Mouse (Mus musculus) liver, embryonic 13.5 days (tissue): ENCODE measurements at regions not wholly inside any gene's neighbourhood (a gene's known extent, or its start where the extent isn't known, plus 50 kb on each side); places are given as distances from the start of the nearest gene placed in this dataset.

Source experiments
- ATAC-seq: fragments of 200-750 bp; cut with Nextera tagmentation; 2 replicates; pipeline ENCODE4 v1.8.0; 2017; ENCODE audit warnings: low read depth, mild to moderate bottlenecking, moderate number of reproducible peaks, moderate library complexity
- DNase-seq: peaks from one replicate; pipeline ENCODE4 v3.0.0; 2022
- H3K27ac ChIP-seq: fragments of 300-500 bp; sonication (generic); 2 replicates; pipeline ENCODE4 v1.5.1; 2015; ENCODE audit warnings: moderate library complexity, mild to moderate bottlenecking, inconsistent platforms
- H3K27me3 ChIP-seq: fragments of 300-500 bp; sonication (generic); 2 replicates; pipeline ENCODE4 v1.6.1; 2015; ENCODE audit warnings: mild to moderate bottlenecking, inconsistent platforms
- H3K36me3 ChIP-seq: fragments of 300-500 bp; sonication (generic); 2 replicates; pipeline ENCODE4 v1.6.1; 2015; ENCODE audit warnings: mild to moderate bottlenecking, inconsistent platforms
- H3K4me1 ChIP-seq: fragments of 300-500 bp; sonication (generic); replicated peaks from 2 replicates; pipeline ENCODE4 v1.6.1; 2015; ENCODE audit warnings: inconsistent platforms
- H3K4me2 ChIP-seq: fragments of 300-500 bp; sonication (generic); 2 replicates; pipeline ENCODE4 v1.6.1; 2015; ENCODE audit warnings: inconsistent platforms, mild to moderate bottlenecking, moderate library complexity
- H3K4me3 ChIP-seq: fragments of 300-500 bp; sonication (generic); replicated peaks from 2 replicates; pipeline ENCODE4 v1.5.1; 2015; ENCODE audit warnings: mild to moderate bottlenecking, inconsistent platforms
- H3K9ac ChIP-seq: fragments of 300-500 bp; sonication (generic); 2 replicates; pipeline ENCODE4 v1.6.1; 2015; ENCODE audit warnings: mild to moderate bottlenecking, inconsistent platforms
- H3K9me3 ChIP-seq: fragments of 300-500 bp; sonication (generic); replicated peaks from 2 replicates; pipeline ENCODE4 v1.6.1; 2016; ENCODE audit warnings: inconsistent platforms
- WGBS: fragments of 180-500 bp; shearing (Covaris S2); methylation state at CpG from one replicate; pipeline ENCODE4 v1.1.7; 2015; ENCODE audit not compliant: insufficient replicate concordance; 5-methylcytosine and 5-hydroxymethylcytosine counted together

DNA sequence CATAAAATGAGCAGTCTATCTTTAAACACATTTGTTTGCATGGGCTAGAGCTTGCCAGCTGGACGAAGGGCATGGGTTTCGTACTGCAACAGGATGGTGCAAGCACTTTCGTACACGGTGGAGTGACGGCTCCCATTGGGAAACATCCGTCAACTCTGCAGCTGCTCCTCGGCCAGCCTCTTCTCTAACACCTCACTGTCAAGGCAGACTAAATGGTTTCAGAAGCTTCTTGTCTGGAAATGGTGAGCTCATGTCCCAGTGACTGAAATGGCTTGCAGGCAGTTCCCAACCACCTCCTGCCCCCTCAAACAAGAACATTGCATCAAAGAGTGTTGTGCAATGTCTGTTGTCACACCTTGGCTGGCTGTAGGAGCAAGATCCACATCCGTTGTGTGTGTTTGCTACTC is 163.4 kb downstream of the Trib2 start:
- Histone ChIP-seq H3K36me3 (no peaks in the 10 kb centered on the region), H3K9me3 (no peaks in the 10 kb centered on the region), H3K9ac (no peak overlapping the region), H3K27me3 (0 out of 2 replicates have a peak, but pooled peaks cover 1% of the 10 kb centered on the region), H3K4me2 (no peak overlapping the region), H3K27ac (no peak overlapping the region), H3K4me1 (no peaks in the 10 kb centered on the region), H3K4me3 (no peak overlapping the region)
- WGBS = 54% methylated on average over 8 of the region's 8 CpGs
- DNase-seq (no peak), ATAC-seq (peak; percentile 76)

DNA sequence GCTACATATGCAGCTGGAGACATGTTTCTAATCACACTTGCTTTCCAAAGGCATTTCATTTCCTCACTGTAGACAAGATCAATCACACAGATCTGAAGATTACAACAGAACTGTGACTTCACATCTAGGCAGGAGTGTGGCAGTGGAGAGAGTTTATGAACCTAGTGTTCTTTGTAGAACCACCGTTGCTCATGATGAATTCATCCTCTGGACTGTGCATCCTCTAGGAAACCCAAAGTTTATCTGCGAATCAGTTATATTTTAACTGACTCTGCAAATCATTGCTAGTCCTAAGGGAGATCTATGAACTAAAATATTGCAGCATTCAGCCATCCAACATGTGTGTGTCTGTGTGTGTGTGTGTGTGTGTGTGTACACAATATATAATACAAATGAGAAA is 165.4 kb downstream of the Trib2 start:
- no peak overlapping the region for H3K4me3 ChIP-seq
- WGBS = 51% methylated on average over 2 of the region's 2 CpGs
- no peak for ATAC-seq
- H3K4me1 ChIP-seq = no peaks in the 10 kb centered on the region
- DNase-seq = no peak
- no peaks in the 10 kb centered on the region for H3K9me3 ChIP-seq
- no peak overlapping the region for H3K9ac ChIP-seq
- 0 out of 2 replicates have a peak, but pooled peaks cover 3% of the 10 kb centered on the region for H3K27me3 ChIP-seq
- H3K36me3 ChIP-seq = no peaks in the 10 kb centered on the region
- H3K27ac ChIP-seq = no peak overlapping the region
- no peak overlapping the region for H3K4me2 ChIP-seq

DNA sequence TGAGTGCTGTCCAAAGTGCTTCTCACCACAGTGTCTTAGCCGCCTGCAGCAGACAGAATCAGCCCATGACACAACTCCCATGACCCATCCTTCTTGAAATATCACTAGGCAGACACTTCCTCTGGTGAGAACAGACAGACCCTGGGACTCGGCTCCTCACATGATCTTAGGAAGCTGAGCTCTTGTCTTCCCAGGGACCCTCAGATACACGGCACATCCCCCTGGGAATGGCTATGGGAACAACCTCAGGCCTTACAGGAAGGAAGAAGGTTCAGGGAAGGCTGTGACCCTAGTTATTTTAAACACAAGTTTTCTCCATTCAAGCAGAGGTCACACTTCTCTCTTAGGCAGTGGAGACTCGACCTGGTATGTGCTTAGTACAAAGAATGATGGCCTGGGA is 166.8 kb downstream of the Trib2 start:
- H3K27ac ChIP-seq = no peak overlapping the region
- no peaks in the 10 kb centered on the region for H3K9me3 ChIP-seq
- H3K9ac ChIP-seq = no peak overlapping the region
- no peak for DNase-seq
- H3K36me3 ChIP-seq = no peaks in the 10 kb centered on the region
- no peak overlapping the region for H3K4me3 ChIP-seq
- H3K27me3 ChIP-seq = 0 out of 2 replicates have a peak, but pooled peaks cover 3% of the 10 kb centered on the region
- 31% methylated on average over 4 of the region's 4 CpGs for WGBS
- no peak for ATAC-seq
- no peaks in the 10 kb centered on the region for H3K4me1 ChIP-seq
- no peak overlapping the region for H3K4me2 ChIP-seq

DNA sequence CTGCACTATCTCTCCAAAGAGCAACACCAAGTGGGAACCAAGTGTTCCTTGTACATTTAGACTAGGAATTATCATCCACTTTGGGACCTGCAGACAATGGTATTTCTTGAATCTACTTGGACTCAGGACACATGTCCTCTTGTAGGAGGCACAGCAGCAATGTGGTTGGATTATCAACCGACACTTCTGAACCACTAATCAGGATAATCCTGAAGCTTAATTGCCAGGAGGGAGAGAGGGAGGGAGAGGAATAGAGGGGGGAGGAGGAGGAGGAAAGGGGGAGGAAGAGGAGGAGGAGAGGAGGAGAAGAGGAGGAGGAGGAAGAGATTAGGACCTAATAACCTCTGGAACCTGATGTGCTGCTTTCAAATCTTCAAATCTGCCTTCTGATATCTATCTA is 167.5 kb downstream of the Trib2 start:
- no peak for ATAC-seq

DNA sequence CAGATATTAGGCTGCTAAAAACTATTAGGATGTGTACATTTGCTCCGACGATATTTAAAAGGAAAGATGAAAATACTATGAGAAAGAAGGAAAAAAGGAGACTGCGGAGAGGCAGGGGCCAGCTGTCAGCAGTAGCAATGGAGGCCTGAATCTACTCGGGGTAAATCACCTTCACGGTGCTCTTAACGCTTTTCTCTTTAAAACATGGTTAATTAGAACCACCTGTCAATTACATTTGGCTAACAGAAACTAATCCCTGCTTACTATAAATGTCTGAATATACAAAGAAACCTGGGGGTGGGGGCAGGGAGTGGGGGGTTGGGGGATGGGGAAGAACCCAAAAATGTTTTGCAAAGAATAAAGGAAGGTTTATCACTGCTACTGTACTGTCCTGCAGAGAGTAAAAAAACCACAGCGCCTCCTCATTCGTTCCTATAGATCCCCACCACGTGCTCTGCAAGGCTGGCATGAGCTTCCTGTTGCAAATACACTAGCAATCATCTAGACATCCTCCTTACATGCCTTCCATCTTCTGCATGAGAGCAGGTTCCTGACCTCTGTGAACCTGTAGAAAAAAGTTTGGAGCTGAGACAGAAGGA is 172.5 kb downstream of the Trib2 start:
- Histone ChIP-seq H3K9me3 (no peaks in the 10 kb centered on the region), H3K9ac (no peak overlapping the region), H3K36me3 (no peaks in the 10 kb centered on the region), H3K27ac (no peak overlapping the region), H3K4me2 (no peak overlapping the region), H3K4me3 (no peak overlapping the region), H3K27me3 (0 out of 2 replicates have a peak, but pooled peaks cover 3% of the 10 kb centered on the region), H3K4me1 (no peaks in the 10 kb centered on the region)
- no peak for DNase-seq
- no peak for ATAC-seq
- 52% methylated on average over 9 of the region's 9 CpGs for WGBS

More for the DNA sequence above, 167.5 kb downstream of the Trib2 start:
- Histone ChIP-seq H3K27ac (no peak overlapping the region), H3K27me3 (0 out of 2 replicates have a peak, but pooled peaks cover 3% of the 10 kb centered on the region), H3K4me3 (no peak overlapping the region), H3K36me3 (no peaks in the 10 kb centered on the region), H3K4me2 (no peak overlapping the region), H3K9me3 (no peaks in the 10 kb centered on the region), H3K4me1 (no peaks in the 10 kb centered on the region), H3K9ac (no peak overlapping the region)
- DNase-seq = no peak
- WGBS = 54% methylated on average over 1 of the region's 1 CpGs

DNA sequence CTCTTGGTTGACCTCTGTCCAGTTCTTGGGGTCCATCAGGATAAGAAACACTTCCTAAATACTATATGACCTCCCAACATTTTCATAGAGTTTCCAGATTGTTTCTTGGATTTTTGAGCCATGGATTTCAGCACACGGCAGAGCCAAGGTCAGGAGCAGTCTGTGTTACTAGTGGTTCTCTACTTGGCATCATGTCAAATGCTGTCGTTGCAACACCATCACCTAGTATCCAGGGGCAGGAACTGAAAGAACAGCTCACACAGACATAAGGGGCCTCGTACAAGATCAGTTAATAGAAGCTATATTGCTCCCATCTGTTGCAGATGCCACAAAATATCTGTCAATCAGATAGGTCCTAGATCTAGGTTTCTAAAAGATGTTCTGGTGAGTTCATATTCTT is 173.1 kb downstream of the Trib2 start:
- Histone ChIP-seq H3K9me3 (no peaks in the 10 kb centered on the region), H3K4me1 (no peaks in the 10 kb centered on the region), H3K9ac (no peak overlapping the region), H3K27me3 (0 out of 2 replicates have a peak, but pooled peaks cover 3% of the 10 kb centered on the region), H3K36me3 (no peaks in the 10 kb centered on the region), H3K27ac (no peak overlapping the region), H3K4me2 (no peak overlapping the region), H3K4me3 (no peak overlapping the region)
- 51% methylated on average over 3 of the region's 3 CpGs for whole genome bisulfite sequencing
- DNase-seq (no peak), ATAC-seq (no peak)

DNA sequence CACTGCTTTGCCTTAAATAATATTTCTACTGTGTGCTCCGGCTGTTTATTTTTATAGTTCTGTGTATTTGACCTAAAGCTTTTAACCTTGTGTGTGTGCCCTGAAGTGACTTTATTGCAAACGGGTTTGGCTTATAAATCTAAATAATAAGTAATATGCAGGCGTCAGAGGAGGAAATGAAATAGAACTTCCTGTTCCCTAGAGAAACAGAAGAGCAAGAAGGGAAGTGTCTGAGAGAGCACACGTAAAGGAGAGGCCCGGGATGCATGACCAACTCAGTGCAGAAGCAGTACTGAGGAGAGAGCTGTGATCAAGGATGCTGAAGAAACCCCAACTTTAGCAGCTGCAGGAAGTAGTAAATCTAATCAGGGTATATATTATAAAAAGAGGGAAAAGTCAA is 176.4 kb downstream of the Trib2 start:
- Histone ChIP-seq H3K9ac (no peak overlapping the region), H3K27me3 (no peaks in the 10 kb centered on the region), H3K36me3 (no peaks in the 10 kb centered on the region), H3K4me1 (no peaks in the 10 kb centered on the region), H3K9me3 (no peaks in the 10 kb centered on the region), H3K27ac (no peak overlapping the region), H3K4me3 (no peak overlapping the region), H3K4me2 (no peak overlapping the region)
- WGBS = 41% methylated on average over 5 of the region's 5 CpGs
- ATAC-seq (no peak), DNase-seq (no peak)

DNA sequence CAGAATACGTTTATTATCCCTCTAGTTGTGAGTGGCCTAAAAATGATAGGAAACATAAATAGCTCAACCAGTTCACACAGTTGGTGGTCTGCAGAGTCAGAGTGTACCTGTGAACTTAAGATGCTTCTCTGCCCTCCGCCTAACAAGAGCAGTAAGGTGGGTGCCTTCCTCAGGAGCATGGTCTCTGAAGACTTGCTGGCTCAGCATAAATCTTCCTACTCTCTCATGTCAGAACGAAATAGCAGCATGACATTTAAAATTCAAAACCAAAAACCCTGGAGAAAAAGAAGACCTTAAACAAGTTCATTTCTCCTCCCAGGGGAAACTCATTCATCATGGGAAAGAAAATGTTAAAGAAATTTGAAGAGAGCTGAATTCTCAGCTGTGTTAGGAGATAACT is 186.8 kb downstream of the Trib2 start:
- ATAC-seq (no peak), DNase-seq (no peak)
- no peaks in the 10 kb centered on the region for H3K4me1 ChIP-seq
- H3K27ac ChIP-seq = no peak overlapping the region
- no peaks in the 10 kb centered on the region for H3K27me3 ChIP-seq
- H3K9me3 ChIP-seq = no peaks in the 10 kb centered on the region
- H3K4me2 ChIP-seq = no peak overlapping the region
- no peak overlapping the region for H3K9ac ChIP-seq
- WGBS = 53% methylated on average over 3 of the region's 3 CpGs
- no peaks in the 10 kb centered on the region for H3K36me3 ChIP-seq
- H3K4me3 ChIP-seq = no peak overlapping the region

DNA sequence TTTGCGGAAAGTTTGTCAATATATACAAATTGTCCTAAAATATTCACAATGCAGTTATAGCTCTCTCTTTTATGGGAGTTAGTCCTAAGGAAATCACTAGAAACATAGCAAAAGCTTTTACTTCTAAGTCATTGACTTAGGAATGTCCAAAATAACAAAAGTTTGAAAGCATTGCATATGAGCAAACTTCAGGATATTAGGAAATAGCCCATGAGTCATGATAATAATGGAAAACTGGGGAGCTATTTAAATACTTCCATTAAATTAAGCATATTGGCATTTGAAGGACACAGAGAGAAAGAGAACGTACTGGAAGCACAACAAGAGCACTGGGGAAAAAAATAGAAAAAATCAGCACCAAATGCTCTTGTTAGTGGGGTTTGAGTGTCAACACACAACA is 197.2 kb downstream of the Trib2 start:
- no peak for ATAC-seq
- no peaks in the 10 kb centered on the region for H3K9me3 ChIP-seq
- H3K4me3 ChIP-seq = no peak overlapping the region
- 62% methylated on average over 2 of the region's 2 CpGs for WGBS
- no peaks in the 10 kb centered on the region for H3K4me1 ChIP-seq
- H3K27me3 ChIP-seq = no peaks in the 10 kb centered on the region
- DNase-seq = no peak
- no peak overlapping the region for H3K9ac ChIP-seq
- no peak overlapping the region for H3K27ac ChIP-seq
- no peaks in the 10 kb centered on the region for H3K36me3 ChIP-seq
- no peak overlapping the region for H3K4me2 ChIP-seq

DNA sequence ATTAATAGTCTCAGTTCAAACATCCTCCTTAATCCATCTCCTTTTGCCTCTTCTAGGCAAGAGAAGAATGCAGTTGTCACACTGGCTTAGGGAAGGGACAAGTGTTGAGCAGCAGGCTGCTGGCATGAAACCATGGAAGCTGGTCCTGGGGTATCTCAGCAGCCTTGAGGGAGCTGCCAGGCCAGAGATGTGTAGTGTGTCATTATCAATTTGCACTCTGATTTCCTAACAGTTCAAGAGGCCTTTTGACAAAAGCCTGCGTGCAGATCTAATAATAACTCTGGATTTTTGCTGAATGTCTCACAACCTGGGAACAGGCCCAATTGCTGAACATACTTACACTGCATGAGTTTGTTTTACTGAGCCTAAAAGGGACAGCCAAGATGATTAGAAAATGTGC is 199.4 kb downstream of the Trib2 start:
- ATAC-seq (no peak), DNase-seq (no peak)
- WGBS = 55% methylated on average over 1 of the region's 1 CpGs
- H3K4me3 ChIP-seq = no peak overlapping the region
- H3K27me3 ChIP-seq = no peaks in the 10 kb centered on the region
- no peak overlapping the region for H3K9ac ChIP-seq
- no peak overlapping the region for H3K4me2 ChIP-seq
- no peak overlapping the region for H3K27ac ChIP-seq
- H3K36me3 ChIP-seq = no peaks in the 10 kb centered on the region
- H3K4me1 ChIP-seq = no peaks in the 10 kb centered on the region
- H3K9me3 ChIP-seq = no peaks in the 10 kb centered on the region

DNA sequence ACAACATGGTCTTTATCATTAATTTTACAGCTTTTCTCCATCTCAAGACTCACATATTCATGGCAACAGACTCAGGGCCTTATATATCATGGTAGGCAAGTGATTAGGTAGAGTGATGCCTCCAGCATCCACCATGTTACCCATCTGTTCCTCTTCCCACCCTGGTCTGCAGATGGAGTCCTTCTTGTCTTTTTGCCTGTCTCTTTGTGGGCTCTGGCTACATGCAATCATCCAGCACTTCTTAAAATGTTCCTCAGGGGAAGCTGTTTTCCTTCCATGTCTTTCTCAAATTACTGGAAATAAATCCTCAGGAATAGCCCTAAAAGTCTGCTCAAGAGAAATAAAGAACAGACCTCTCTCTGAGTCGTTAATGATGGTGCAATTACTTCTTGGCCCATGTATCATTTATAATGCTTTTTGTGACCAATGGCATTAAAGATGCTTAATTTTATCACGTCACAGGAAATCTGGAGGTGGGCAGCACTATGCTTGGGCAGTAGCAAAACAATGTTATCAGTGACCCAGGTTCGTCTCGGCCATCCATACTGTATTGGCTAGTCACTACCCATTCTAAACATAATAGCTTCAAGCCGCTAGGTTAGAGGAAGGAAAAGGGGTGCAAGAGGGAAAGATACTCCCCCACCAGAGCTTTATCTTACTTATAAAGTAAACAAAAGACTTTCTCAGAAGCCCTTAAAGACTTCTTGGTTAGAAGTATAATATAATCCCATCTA is 204.7 kb downstream of the Trib2 start:
- DNase-seq (no peak), ATAC-seq (no peak)
- Histone ChIP-seq H3K27me3 (no peaks in the 10 kb centered on the region), H3K9ac (no peak overlapping the region), H3K9me3 (no peaks in the 10 kb centered on the region), H3K27ac (no peak overlapping the region), H3K4me1 (no peaks in the 10 kb centered on the region), H3K4me3 (no peak overlapping the region), H3K36me3 (no peaks in the 10 kb centered on the region), H3K4me2 (no peak overlapping the region)
- 35% methylated on average over 5 of the region's 5 CpGs for WGBS

DNA sequence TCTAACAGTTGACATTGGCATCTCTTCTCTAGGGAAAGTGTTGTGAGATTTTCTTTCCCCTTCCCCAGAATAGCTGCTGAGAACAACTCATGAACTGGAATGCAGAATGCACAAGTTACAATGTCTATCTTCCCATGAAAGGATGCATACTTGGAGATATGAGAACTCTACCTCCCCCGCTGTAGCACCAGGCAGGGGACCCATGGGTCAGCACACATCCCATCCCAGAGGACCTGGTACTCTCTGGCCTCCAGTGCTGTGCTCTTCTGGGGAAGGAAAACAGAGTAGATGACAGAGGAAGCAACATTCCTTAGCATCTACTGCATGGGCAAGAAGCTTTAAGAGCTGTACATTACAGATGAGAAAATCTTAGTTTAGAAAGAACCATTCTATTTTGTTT is 209.6 kb downstream of the Trib2 start:
- 69% methylated on average over 1 of the region's 1 CpGs for WGBS
- no peak overlapping the region for H3K9ac ChIP-seq
- H3K9me3 ChIP-seq = no peaks in the 10 kb centered on the region
- H3K4me1 ChIP-seq = no peaks in the 10 kb centered on the region
- no peaks in the 10 kb centered on the region for H3K36me3 ChIP-seq
- ATAC-seq = no peak
- no peak overlapping the region for H3K4me3 ChIP-seq
- no peaks in the 10 kb centered on the region for H3K27me3 ChIP-seq
- no peak overlapping the region for H3K4me2 ChIP-seq
- no peak for DNase-seq
- H3K27ac ChIP-seq = no peak overlapping the region
